Mouse (Mus musculus) heart, embryonic 10.5 days (tissue): ENCODE measurements at regions not wholly inside any gene's neighbourhood (a gene's known extent, or its start where the extent isn't known, plus 50 kb on each side); places are given as distances from the start of the nearest gene placed in this dataset.

Source experiments
- DNase-seq: peaks from one replicate; pipeline ENCODE4 v3.0.0-alpha.2; 2017; ENCODE audit warnings: low spot score
- H3K27ac ChIP-seq: fragments of 300-500 bp; sonication (generic); 2 replicates; pipeline ENCODE4 v1.5.1; 2016; ENCODE audit warnings: mild to moderate bottlenecking
- H3K27me3 ChIP-seq: fragments of 300-500 bp; sonication (generic); 2 replicates; pipeline ENCODE4 v1.6.1; 2016; ENCODE audit warnings: mild to moderate bottlenecking; ENCODE audit not compliant: poor library complexity, insufficient read depth, severe bottlenecking
- H3K36me3 ChIP-seq: fragments of 300-500 bp; sonication (generic); 2 replicates; pipeline ENCODE4 v1.6.1; 2016; ENCODE audit warnings: mild to moderate bottlenecking, moderate library complexity
- H3K4me1 ChIP-seq: fragments of 300-500 bp; sonication (generic); 2 replicates; pipeline ENCODE4 v1.6.1; 2016; ENCODE audit warnings: mild to moderate bottlenecking
- H3K4me3 ChIP-seq: fragments of 300-500 bp; sonication (generic); 2 replicates; pipeline ENCODE4 v1.5.1; 2016; ENCODE audit warnings: mild to moderate bottlenecking, moderate library complexity
- H3K9me3 ChIP-seq: fragments of 300-500 bp; sonication (generic); 2 replicates; pipeline ENCODE4 v1.6.1; 2016; ENCODE audit warnings: mild to moderate bottlenecking, moderate library complexity
- WGBS: fragments of 180-500 bp; shearing (Covaris S2); methylation state at CpG from one replicate; pipeline ENCODE4 v1.1.7; 2016; 5-methylcytosine and 5-hydroxymethylcytosine counted together

GRCm38 (mm10) chr3:147976579-147976978, 1013.8 kb downstream of the Adgrl2 start:
- WGBS: 98% methylated on average over 3 of the region's 3 CpGs
- DNase-seq: no peak
- Histone ChIP-seq H3K9me3 (no peaks in the 10 kb centered on the region), H3K4me1 (peaks cover 1% of the 10 kb centered on the region; the same call in 1 of the 2 replicates), H3K4me3 (no peak overlapping the region), H3K36me3 (no peaks in the 10 kb centered on the region), H3K27me3 (no peaks in the 10 kb centered on the region), H3K27ac (no peak overlapping the region)

- no peak for DNase-seq
- H3K27ac ChIP-seq: no peak overlapping the region
- 87% methylated on average over 6 of the region's 6 CpGs for WGBS
- H3K4me1 ChIP-seq: no peaks in the 10 kb centered on the region
- no peak overlapping the region for H3K4me3 ChIP-seq
- H3K36me3 ChIP-seq: no peaks in the 10 kb centered on the region
- no peaks in the 10 kb centered on the region for H3K9me3 ChIP-seq
- H3K27me3 ChIP-seq: no peaks in the 10 kb centered on the region
Measured at GRCm38 (mm10) chr3:147976069-147976468, 1014.3 kb downstream of the Adgrl2 start.

- H3K9me3 ChIP-seq: no peaks in the 10 kb centered on the region
- no peaks in the 10 kb centered on the region for H3K27me3 ChIP-seq
- no peak overlapping the region for H3K4me3 ChIP-seq
- 90% methylated on average over 10 of the region's 10 CpGs for WGBS
- no peaks in the 10 kb centered on the region for H3K36me3 ChIP-seq
- no peaks in the 10 kb centered on the region for H3K4me1 ChIP-seq
- no peak overlapping the region for H3K27ac ChIP-seq
- DNase-seq: no peak
Measured at GRCm38 (mm10) chr3:147975500-147975899, 1014.9 kb downstream of the Adgrl2 start.

- Histone ChIP-seq H3K4me3 (no peak overlapping the region), H3K4me1 (no peaks in the 10 kb centered on the region), H3K27ac (no peak overlapping the region), H3K36me3 (no peaks in the 10 kb centered on the region), H3K9me3 (no peaks in the 10 kb centered on the region), H3K27me3 (no peaks in the 10 kb centered on the region)
- 77% methylated on average over 8 of the region's 8 CpGs for WGBS
- DNase-seq: no peak
Measured at GRCm38 (mm10) chr3:147974515-147974914, 1015.8 kb downstream of the Adgrl2 start.

- Histone ChIP-seq H3K4me1 (peaks cover 3% of the 10 kb centered on the region; the same call in 1 of the 2 replicates), H3K27me3 (no peaks in the 10 kb centered on the region), H3K4me3 (no peak overlapping the region), H3K36me3 (no peaks in the 10 kb centered on the region), H3K9me3 (no peaks in the 10 kb centered on the region), H3K27ac (no peak overlapping the region)
- no peak for DNase-seq
- WGBS: 84% methylated on average over 11 of the region's 11 CpGs
Measured at GRCm38 (mm10) chr3:147968271-147968670, 1022.1 kb downstream of the Adgrl2 start.

- Histone ChIP-seq H3K27me3 (no peaks in the 10 kb centered on the region), H3K9me3 (no peaks in the 10 kb centered on the region), H3K4me1 (peaks cover 3% of the 10 kb centered on the region; the same call in 1 of the 2 replicates), H3K27ac (no peak overlapping the region), H3K36me3 (no peaks in the 10 kb centered on the region), H3K4me3 (no peak overlapping the region)
- no peak for DNase-seq
- WGBS: 64% methylated on average over 9 of the region's 9 CpGs
Measured at GRCm38 (mm10) chr3:147967866-147968265, 1022.5 kb downstream of the Adgrl2 start.

- Histone ChIP-seq H3K4me1 (peaks cover 3% of the 10 kb centered on the region; the same call in 1 of the 2 replicates), H3K4me3 (no peak overlapping the region), H3K27ac (no peak overlapping the region), H3K9me3 (no peaks in the 10 kb centered on the region), H3K27me3 (no peaks in the 10 kb centered on the region), H3K36me3 (no peaks in the 10 kb centered on the region)
- DNase-seq: no peak
- 88% methylated on average over 3 of the region's 3 CpGs for WGBS
Measured at GRCm38 (mm10) chr3:147967261-147967660, 1023.1 kb downstream of the Adgrl2 start.

GRCm38 (mm10) chr3:147966827-147967226, 1023.5 kb downstream of the Adgrl2 start:
- Histone ChIP-seq H3K9me3 (no peaks in the 10 kb centered on the region), H3K4me1 (peaks cover 3% of the 10 kb centered on the region; the same call in 1 of the 2 replicates), H3K36me3 (no peaks in the 10 kb centered on the region), H3K27ac (no peak overlapping the region), H3K4me3 (no peak overlapping the region), H3K27me3 (no peaks in the 10 kb centered on the region)
- 90% methylated on average over 8 of the region's 8 CpGs for WGBS
- no peak for DNase-seq

GRCm38 (mm10) chr3:147966379-147966778, 1024.0 kb downstream of the Adgrl2 start:
- Histone ChIP-seq H3K27me3 (no peaks in the 10 kb centered on the region), H3K9me3 (no peaks in the 10 kb centered on the region), H3K4me1 (peaks cover 3% of the 10 kb centered on the region; the same call in 1 of the 2 replicates), H3K36me3 (no peaks in the 10 kb centered on the region), H3K27ac (no peak overlapping the region), H3K4me3 (no peak overlapping the region)
- 67% methylated on average over 12 of the region's 12 CpGs for WGBS
- no peak for DNase-seq

- peaks cover 3% of the 10 kb centered on the region; the same call in 1 of the 2 replicates for H3K4me1 ChIP-seq
- WGBS: 39% methylated on average over 13 of the region's 13 CpGs
- no peaks in the 10 kb centered on the region for H3K9me3 ChIP-seq
- H3K27me3 ChIP-seq: no peaks in the 10 kb centered on the region
- no peak for DNase-seq
- no peaks in the 10 kb centered on the region for H3K36me3 ChIP-seq
- no peak overlapping the region for H3K27ac ChIP-seq
- H3K4me3 ChIP-seq: no peak overlapping the region
Measured at GRCm38 (mm10) chr3:147963698-147964476, 1026.5 kb downstream of the Adgrl2 start.

- DNase-seq: no peak
- H3K27me3 ChIP-seq: no peaks in the 10 kb centered on the region
- H3K4me3 ChIP-seq: no peak overlapping the region
- no peaks in the 10 kb centered on the region for H3K9me3 ChIP-seq
- H3K27ac ChIP-seq: no peak overlapping the region
- WGBS: 73% methylated on average over 13 of the region's 13 CpGs
- H3K4me1 ChIP-seq: no peaks in the 10 kb centered on the region
- no peaks in the 10 kb centered on the region for H3K36me3 ChIP-seq
Measured at GRCm38 (mm10) chr3:147948041-147948592, 1042.2 kb downstream of the Adgrl2 start.

- no peaks in the 10 kb centered on the region for H3K9me3 ChIP-seq
- 53% methylated on average over 4 of the region's 4 CpGs for WGBS
- H3K36me3 ChIP-seq: no peaks in the 10 kb centered on the region
- H3K27ac ChIP-seq: no peak overlapping the region
- no peak overlapping the region for H3K4me3 ChIP-seq
- no peak for DNase-seq
- no peaks in the 10 kb centered on the region for H3K4me1 ChIP-seq
- no peaks in the 10 kb centered on the region for H3K27me3 ChIP-seq
Measured at GRCm38 (mm10) chr3:147943314-147943713, 1047.0 kb downstream of the Adgrl2 start.

GRCm38 (mm10) chr3:147930811-147931251, 1059.5 kb downstream of the Adgrl2 start:
- WGBS: 74% methylated on average over 6 of the region's 6 CpGs
- H3K4me3 ChIP-seq: no peak overlapping the region
- H3K36me3 ChIP-seq: no peaks in the 10 kb centered on the region
- no peak overlapping the region for H3K27ac ChIP-seq
- DNase-seq: no peak
- H3K4me1 ChIP-seq: no peaks in the 10 kb centered on the region
- no peaks in the 10 kb centered on the region for H3K27me3 ChIP-seq
- H3K9me3 ChIP-seq: no peaks in the 10 kb centered on the region
